Mouse (Mus musculus) liver, embryonic 15.5 days (tissue): ENCODE results near the gene Dnal4. TPM values are rescaled to one million over a fixed set of nuclear protein-coding genes. Genes with fewer than 3 reads are reported as not detected.

Experiments
- ATAC-seq: fragments of 200-750 bp; cut with Nextera tagmentation; 2 replicates; pipeline ENCODE4 v1.8.0; 2017; ENCODE audit warnings: moderate number of reproducible peaks, mild to moderate bottlenecking, moderate library complexity; ENCODE audit not compliant: insufficient read depth
- H3K27ac ChIP-seq: fragments of 300-500 bp; sonication (generic); replicated peaks from 2 replicates; pipeline ENCODE4 v1.5.1; 2015; ENCODE audit warnings: mild to moderate bottlenecking, inconsistent platforms
- H3K27me3 ChIP-seq: fragments of 300-500 bp; sonication (generic); 2 replicates; pipeline ENCODE4 v1.6.1; 2015; ENCODE audit warnings: mild to moderate bottlenecking, inconsistent platforms
- H3K36me3 ChIP-seq: fragments of 300-500 bp; sonication (generic); replicated peaks from 2 replicates; pipeline ENCODE4 v1.6.1; 2015; ENCODE audit warnings: moderate library complexity, mild to moderate bottlenecking, inconsistent platforms
- H3K4me1 ChIP-seq: fragments of 300-500 bp; sonication (generic); replicated peaks from 2 replicates; pipeline ENCODE4 v1.6.1; 2015; ENCODE audit warnings: inconsistent platforms
- H3K4me2 ChIP-seq: fragments of 300-500 bp; sonication (generic); 2 replicates; pipeline ENCODE4 v1.6.1; 2015; ENCODE audit warnings: moderate library complexity, mild to moderate bottlenecking, inconsistent platforms
- H3K4me3 ChIP-seq: fragments of 300-500 bp; sonication (generic); replicated peaks from 2 replicates; pipeline ENCODE4 v1.5.1; 2015; ENCODE audit warnings: mild to moderate bottlenecking, inconsistent platforms
- H3K9ac ChIP-seq: fragments of 300-500 bp; sonication (generic); 2 replicates; pipeline ENCODE4 v1.6.1; 2015; ENCODE audit warnings: moderate library complexity, mild to moderate bottlenecking, inconsistent platforms
- H3K9me3 ChIP-seq: fragments of 300-500 bp; sonication (generic); replicated peaks from 2 replicates; pipeline ENCODE4 v1.6.1; 2016; ENCODE audit warnings: inconsistent platforms
- WGBS: fragments of 180-500 bp; shearing (Covaris S2); methylation state at CpG from one replicate; pipeline ENCODE4 v1.1.7; 2015; ENCODE audit warnings: mixed read lengths; ENCODE audit not compliant: insufficient replicate concordance; 5-methylcytosine and 5-hydroxymethylcytosine counted together
- polyA plus RNA-seq: library from polyadenylated mRNA; unstranded; fragments of >200 nt; fragmentation: Nextera tagmentation; extraction: Ambion mirVana; gene quantifications from 2 replicates; pipeline ENCODE4 v1.2.1, GENCODE M21; 2015

The Dnal4 gene
- polyA plus RNA-seq, 1 experiment from 2014 or later = 7.7 TPM

GRCm38 (mm10) chr15:79733192-79733591, 44.5 kb downstream of the Dnal4 start:
- 85% methylated on average over 8 of the region's 8 CpGs for WGBS
- no peaks in the 10 kb centered on the region for H3K9me3 ChIP-seq
- no peak overlapping the region; the same call in 1 of the 2 replicates for H3K4me2 ChIP-seq
- peaks cover 67% of the 10 kb centered on the region for H3K36me3 ChIP-seq
- no peak for ATAC-seq
- no peak overlapping the region; the same call in 1 of the 2 replicates for H3K27ac ChIP-seq
- H3K4me3 ChIP-seq = 0 out of 2 replicates have a peak overlapping the region, but pooled peaks have one; percentile 2
- H3K9ac ChIP-seq = no peak overlapping the region
- no peaks in the 10 kb centered on the region for H3K27me3 ChIP-seq
- H3K4me1 ChIP-seq = 0 out of 2 replicates have a peak, but pooled peaks cover 7% of the 10 kb centered on the region

- ATAC-seq = no peak
- H3K27ac ChIP-seq = no peak overlapping the region
- H3K9ac ChIP-seq = no peak overlapping the region
- H3K27me3 ChIP-seq = no peaks in the 10 kb centered on the region
- 0 out of 2 replicates have a peak, but pooled peaks cover 7% of the 10 kb centered on the region for H3K4me1 ChIP-seq
- no peaks in the 10 kb centered on the region for H3K9me3 ChIP-seq
- 73% methylated on average over 7 of the region's 7 CpGs for WGBS
- H3K36me3 ChIP-seq = peaks cover 69% of the 10 kb centered on the region
- no peak overlapping the region for H3K4me2 ChIP-seq
- no peak overlapping the region for H3K4me3 ChIP-seq
These were observed 46.1 kb downstream of the Dnal4 start for GRCm38 (mm10) chr15:79731554-79731953.

GRCm38 (mm10) chr15:79728731-79729388, 48.8 kb downstream of the Dnal4 start:
- no peak overlapping the region for H3K9ac ChIP-seq
- H3K4me3 ChIP-seq = no peak overlapping the region
- no peaks in the 10 kb centered on the region for H3K27me3 ChIP-seq
- 71% methylated on average over 10 of the region's 10 CpGs for WGBS
- no peak overlapping the region for H3K4me2 ChIP-seq
- no peaks in the 10 kb centered on the region for H3K9me3 ChIP-seq
- H3K36me3 ChIP-seq = peaks cover 60% of the 10 kb centered on the region
- H3K27ac ChIP-seq = no peak overlapping the region
- ATAC-seq = no peak
- no peaks in the 10 kb centered on the region for H3K4me1 ChIP-seq

DNA sequence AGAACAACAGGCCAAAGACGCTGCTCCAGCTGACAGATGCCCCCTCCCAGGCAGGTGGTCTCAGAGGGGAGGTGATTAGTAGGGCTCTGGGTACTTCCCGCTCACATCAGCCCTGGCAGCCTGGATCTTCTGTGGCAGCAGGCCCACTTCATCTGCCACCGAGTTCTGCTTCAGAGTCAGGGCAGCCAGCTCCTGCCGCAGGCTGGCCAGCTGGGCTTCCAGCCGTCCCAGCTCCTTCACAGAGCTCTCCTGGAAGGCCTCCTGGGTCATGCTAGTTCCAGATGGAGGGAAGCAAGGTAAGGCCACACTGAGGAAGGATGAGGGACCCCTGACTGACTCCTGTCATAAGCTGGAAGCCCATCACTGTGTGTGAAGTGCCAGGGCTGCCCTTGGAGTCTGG, 49.3 kb downstream of the Dnal4 start:
- H3K4me3 ChIP-seq = no peak overlapping the region
- no peaks in the 10 kb centered on the region for H3K9me3 ChIP-seq
- WGBS = 71% methylated on average over 5 of the region's 5 CpGs
- ATAC-seq = no peak
- H3K4me2 ChIP-seq = no peak overlapping the region
- H3K36me3 ChIP-seq = peaks cover 61% of the 10 kb centered on the region
- no peak overlapping the region for H3K9ac ChIP-seq
- H3K27ac ChIP-seq = no peak overlapping the region
- H3K4me1 ChIP-seq = no peaks in the 10 kb centered on the region
- H3K27me3 ChIP-seq = no peaks in the 10 kb centered on the region

DNA sequence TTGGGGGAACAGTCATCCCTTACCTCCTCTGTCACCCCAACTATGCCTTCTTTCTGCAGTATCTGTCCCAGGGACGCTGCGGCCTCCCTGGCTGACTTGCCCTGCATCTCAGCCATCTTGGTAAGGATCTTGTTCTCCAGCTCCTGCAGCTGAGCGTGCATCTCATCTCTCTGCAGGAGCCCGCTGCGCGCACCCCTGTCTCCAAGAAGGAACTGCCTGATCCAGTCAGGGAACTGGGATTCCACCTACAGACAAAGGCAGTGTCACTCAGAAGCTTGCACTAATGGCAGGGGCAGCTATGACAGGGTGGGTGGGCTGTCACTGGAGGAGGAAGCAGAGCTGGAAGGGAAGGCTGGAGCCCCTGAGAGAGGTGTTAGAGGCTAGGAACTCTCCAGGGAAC, 49.8 kb downstream of the Dnal4 start:
- Histone ChIP-seq H3K36me3 (peaks cover 63% of the 10 kb centered on the region), H3K9ac (no peak overlapping the region), H3K4me3 (no peak overlapping the region), H3K9me3 (no peaks in the 10 kb centered on the region), H3K27me3 (no peaks in the 10 kb centered on the region), H3K4me2 (no peak overlapping the region), H3K4me1 (no peaks in the 10 kb centered on the region), H3K27ac (no peak overlapping the region)
- 90% methylated on average over 6 of the region's 6 CpGs for WGBS
- no peak for ATAC-seq

GRCm38 (mm10) chr15:79725190-79725789, 52.4 kb downstream of the Dnal4 start:
- Histone ChIP-seq H3K9me3 (no peaks in the 10 kb centered on the region), H3K4me2 (no peak overlapping the region), H3K36me3 (peaks cover 71% of the 10 kb centered on the region), H3K27me3 (no peaks in the 10 kb centered on the region), H3K9ac (no peak overlapping the region), H3K4me3 (no peak overlapping the region), H3K27ac (no peak overlapping the region), H3K4me1 (no peaks in the 10 kb centered on the region)
- no peak for ATAC-seq
- 80% methylated on average over 11 of the region's 11 CpGs for WGBS

GRCm38 (mm10) chr15:79723439-79723838, 54.2 kb downstream of the Dnal4 start:
- Histone ChIP-seq H3K4me1 (no peaks in the 10 kb centered on the region), H3K4me3 (no peak overlapping the region), H3K4me2 (no peak overlapping the region), H3K27ac (no peak overlapping the region), H3K9ac (no peak overlapping the region), H3K27me3 (no peaks in the 10 kb centered on the region), H3K9me3 (no peaks in the 10 kb centered on the region), H3K36me3 (peaks cover 75% of the 10 kb centered on the region)
- WGBS = 29% methylated on average over 1 of the region's 1 CpGs
- ATAC-seq = no peak

DNA sequence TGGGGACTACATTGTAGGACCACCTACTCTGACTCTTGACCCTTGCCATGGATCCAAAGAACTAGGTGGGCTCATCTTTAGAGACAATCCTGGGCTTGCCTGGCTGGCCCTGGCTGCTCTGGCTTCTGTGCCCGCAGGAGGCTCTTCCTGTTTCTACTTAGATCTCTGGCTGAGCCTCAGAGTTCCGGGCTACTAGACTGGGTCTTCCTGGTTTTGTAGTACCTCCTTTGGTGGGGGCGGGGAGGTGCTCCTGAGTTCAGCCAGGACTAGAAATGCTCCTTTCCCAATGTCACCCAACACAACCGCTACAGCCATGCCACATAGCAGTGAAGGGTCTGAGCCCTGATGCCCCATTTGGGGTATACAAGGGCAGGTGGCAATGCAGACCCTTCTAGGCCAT, 56.9 kb downstream of the Dnal4 start:
- no peaks in the 10 kb centered on the region for H3K27me3 ChIP-seq
- H3K4me1 ChIP-seq = no peaks in the 10 kb centered on the region
- H3K9me3 ChIP-seq = no peaks in the 10 kb centered on the region
- no peak overlapping the region for H3K9ac ChIP-seq
- H3K4me3 ChIP-seq = no peak overlapping the region
- no peak for ATAC-seq
- H3K36me3 ChIP-seq = peaks cover 83% of the 10 kb centered on the region
- no peak overlapping the region for H3K27ac ChIP-seq
- no peak overlapping the region for H3K4me2 ChIP-seq
- WGBS = 56% methylated on average over 4 of the region's 4 CpGs

DNA sequence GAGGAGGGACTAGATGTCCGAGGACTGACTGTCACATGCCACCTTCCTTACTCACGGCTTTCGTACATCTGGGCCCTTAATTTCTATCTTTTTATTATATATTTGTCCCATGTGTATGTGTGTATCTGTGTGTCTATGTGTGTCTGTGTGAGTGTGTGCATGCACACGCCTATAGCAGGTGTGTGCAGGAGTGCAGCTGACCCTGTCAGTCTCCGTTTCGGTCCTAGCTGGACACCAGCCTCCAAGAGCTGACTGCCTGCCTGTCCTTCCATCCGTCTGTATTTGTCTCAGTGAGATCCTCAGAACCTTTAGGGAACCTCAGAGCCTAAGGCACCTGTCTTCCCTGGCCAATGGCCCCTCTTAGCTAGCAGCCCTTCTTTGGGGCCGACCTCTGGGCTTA, 57.4 kb downstream of the Dnal4 start:
- Histone ChIP-seq H3K4me1 (no peaks in the 10 kb centered on the region), H3K27me3 (no peaks in the 10 kb centered on the region), H3K9ac (no peak overlapping the region), H3K36me3 (peaks cover 86% of the 10 kb centered on the region), H3K27ac (no peak overlapping the region), H3K4me3 (no peak overlapping the region), H3K9me3 (no peaks in the 10 kb centered on the region), H3K4me2 (no peak overlapping the region)
- 87% methylated on average over 8 of the region's 8 CpGs for WGBS
- ATAC-seq = no peak

- Histone ChIP-seq H3K9me3 (no peaks in the 10 kb centered on the region), H3K9ac (no peak overlapping the region), H3K4me2 (no peak overlapping the region), H3K27me3 (no peaks in the 10 kb centered on the region), H3K27ac (no peak overlapping the region), H3K36me3 (peaks cover 98% of the 10 kb centered on the region), H3K4me3 (no peak overlapping the region), H3K4me1 (0 out of 2 replicates have a peak, but pooled peaks cover 9% of the 10 kb centered on the region)
- 88% methylated on average over 6 of the region's 6 CpGs for WGBS
- no peak for ATAC-seq
These were observed 60.9 kb downstream of the Dnal4 start for GRCm38 (mm10) chr15:79716710-79717109.

DNA sequence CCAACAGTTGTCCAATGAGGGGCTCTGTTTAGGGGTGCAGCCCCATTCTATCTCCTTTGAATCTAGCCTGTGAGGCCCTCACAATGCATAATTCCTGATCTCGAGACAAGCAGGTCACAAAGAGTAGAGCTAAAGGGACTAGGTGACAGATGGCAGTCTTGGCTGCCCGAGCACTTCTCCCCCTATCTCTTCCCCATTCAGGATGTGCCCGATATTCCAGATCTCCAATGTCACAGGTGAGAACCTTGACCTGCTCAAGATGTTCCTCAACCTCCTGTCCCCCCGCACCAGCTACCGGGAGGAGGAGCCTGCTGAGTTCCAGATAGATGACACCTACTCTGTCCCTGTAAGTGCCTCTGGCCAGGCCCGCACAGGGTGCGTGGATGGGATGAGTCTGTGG, 62.0 kb downstream of the Dnal4 start:
- 0 out of 2 replicates have a peak, but pooled peaks cover 9% of the 10 kb centered on the region for H3K4me1 ChIP-seq
- ATAC-seq = no peak
- no peaks in the 10 kb centered on the region for H3K27me3 ChIP-seq
- H3K36me3 ChIP-seq = peaks cover 100% of the 10 kb centered on the region
- H3K27ac ChIP-seq = no peak overlapping the region
- H3K4me2 ChIP-seq = no peak overlapping the region
- no peak overlapping the region for H3K9ac ChIP-seq
- no peaks in the 10 kb centered on the region for H3K9me3 ChIP-seq
- no peak overlapping the region for H3K4me3 ChIP-seq
- 80% methylated on average over 7 of the region's 7 CpGs for WGBS
